Mouse (Mus musculus) mouse embryonic stem cell (cell line): ENCODE measurements around the gene Tmem14a.
"Not testable (repeated sequence)": the region's sequence is repeated elsewhere in the genome, so short reads cannot be mapped to it uniquely, and the experiment has no call there.

Experiments
- in situ Hi-C, 2 experiments: fragments of 300-500 bp; cut with MboI; formaldehyde crosslinking; loops; 1 replicate in 1 of 2; 3 replicates in 1 of 2; pipeline ENCODE4 v1.14.3; 2019 to 2020; ENCODE audit warnings: low sequenced_read_pairs in 2 of 2, low pct_unique_long_range_greater_than_20kb in 1 of 2, mixed read lengths in 1 of 2; ENCODE audit not compliant: unreplicated experiment in 1 of 2

Gene Tmem14a

DNA sequence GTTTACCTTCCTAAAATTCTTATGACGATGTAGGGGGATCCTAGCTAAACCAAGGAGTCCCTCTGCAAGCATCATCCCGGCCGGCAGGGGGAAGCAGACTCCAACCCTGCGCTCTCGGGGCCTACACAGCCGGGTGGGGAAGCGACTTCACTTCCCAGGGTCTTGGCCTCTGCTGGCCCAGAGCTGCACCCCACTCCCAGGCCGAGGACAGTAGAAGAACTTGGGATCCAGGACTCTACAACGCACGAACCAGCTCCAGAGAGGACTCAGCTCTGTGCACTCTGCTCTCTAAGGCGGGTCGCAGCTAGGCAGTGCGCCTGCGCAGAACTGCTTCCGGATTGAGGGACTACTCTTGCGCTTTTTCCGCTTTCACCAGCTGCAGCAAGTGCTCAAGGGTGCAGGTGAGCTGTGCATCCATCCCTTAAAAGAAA is at the start of gene Tmem14a:
TSS of gene Tmem14a (plus strand) at position 87 of the 431 bp plus-strand sequence.
- in situ Hi-C loops = loop anchor here in 1 of 2 experiments (5.0 kb wide), 1 partner anchor 44 kb away; no protein-coding TSS in a partner anchor

DNA sequence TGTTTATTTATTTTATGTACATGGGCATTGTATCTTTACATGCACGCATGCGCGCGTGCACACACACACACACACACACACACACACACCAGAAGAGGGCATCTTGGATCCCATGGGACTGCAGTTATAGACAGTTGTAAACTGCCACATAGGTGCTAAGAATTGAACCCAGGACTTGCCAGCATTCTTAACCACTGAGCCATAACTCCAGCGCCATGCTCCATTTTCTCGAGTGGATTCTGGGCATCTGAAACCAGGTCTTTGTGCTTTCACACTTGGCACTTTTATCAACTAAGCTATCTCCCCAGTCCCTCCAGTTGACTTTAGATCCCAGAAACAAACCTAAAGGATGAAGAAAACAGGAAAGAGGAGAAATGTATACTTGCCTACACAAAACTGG is 33.2 kb upstream of the Tmem14a start:
- in situ Hi-C loops = no loop called here

DNA sequence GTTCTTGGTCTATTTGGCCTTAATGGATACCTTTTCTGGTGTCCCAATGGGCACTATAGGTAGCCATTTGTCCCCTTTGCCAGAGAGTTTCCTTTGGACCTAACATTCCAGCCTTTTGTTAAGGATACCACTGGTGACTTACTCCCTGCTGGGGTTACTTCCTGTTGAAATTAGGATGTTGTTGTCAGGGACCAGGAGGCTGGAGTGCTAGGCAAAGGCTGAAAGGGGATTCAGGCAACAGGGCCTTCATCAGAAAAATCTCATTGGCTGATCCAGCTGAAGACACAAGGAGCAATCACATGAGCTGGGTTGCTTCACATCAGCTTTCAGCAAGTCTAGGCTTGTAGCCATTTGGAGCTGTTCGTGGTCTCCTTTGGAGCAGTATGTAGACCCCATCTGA is 12.1 kb upstream of the Tmem14a start:
- in situ Hi-C loops = no loop called here

DNA sequence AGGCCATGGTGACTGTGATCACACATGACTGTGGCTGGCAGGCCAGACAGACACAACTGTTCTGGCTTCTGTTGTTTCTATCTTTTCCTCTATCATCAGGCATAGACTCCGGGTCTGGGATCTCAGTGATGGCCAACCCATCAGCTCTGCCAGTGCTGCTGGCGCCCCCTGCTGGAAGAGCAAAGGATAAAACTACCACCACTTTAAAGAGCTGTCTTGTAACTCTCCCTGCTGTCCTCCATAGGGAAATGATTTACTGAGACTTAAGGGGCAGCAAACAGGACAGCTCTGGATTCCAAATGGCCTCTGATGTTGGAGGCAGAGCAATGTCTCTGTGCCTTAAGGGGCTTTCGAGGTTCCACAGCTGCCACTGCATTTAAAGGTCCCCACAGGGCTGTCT is 4.8 kb upstream of the Tmem14a start:
- in situ Hi-C loops = not testable (repeated sequence)

DNA sequence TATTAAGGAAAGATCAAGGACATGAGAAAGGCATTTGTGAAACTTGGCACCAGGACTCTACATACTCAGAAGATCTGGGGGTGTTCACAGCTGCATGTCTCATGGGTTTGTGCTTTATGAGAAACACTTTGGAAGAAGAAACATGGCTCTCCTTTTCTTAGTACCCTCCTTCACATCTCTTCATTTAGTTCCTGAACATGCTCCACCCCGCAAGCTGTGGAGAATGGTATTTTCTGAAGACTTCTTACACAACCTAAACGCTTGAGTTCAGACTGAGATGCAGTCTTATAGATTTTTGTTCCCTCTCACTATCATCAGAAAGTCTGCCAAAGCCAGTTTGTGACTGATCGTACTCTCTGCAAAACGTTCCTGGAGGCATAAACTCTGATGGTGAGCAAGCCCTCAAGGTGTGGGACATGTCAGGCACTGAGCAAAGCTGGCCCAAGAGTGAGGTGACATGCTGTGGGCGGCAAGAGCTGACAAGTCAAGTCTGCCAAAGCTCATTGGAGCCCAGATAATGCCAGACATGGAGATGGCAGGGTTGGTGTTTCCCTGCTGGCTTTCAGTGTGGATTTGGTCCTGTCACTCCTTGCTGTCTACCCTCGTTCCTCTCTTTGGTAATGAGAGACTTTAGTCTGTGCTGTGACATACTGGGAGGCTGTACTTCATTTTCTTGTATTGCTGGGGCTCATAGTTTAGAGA is 4.2 kb upstream of the Tmem14a start:
- in situ Hi-C loops = not testable (repeated sequence)

DNA sequence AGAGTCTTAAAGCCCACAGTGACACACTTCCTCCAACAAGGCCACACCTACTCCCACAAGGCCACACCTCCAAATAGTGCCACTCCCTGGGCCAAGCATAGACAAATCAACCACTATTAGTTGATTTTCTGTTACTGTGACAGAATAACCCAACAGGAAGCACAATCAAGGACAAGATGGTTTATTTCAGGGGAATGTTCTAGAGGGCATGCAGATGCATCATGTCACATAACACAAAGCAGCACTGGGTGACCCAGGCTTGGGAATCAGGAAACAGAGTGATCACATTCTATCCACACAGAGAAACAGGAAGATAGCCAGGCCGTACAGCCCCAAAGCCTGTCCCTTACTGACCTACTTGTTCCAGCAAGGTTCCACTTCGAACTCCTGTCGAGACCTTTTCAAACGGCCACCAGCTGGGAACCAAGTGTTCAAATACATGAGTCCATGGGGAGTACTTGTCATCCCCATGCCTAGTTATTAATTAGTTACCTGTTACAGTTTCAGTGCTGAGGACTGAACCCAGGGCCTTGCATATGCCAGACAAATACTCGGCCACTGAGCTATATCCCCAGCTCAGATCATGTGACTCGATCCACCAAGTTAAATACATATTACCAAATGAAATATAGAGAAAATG is 9.5 kb downstream of the Tmem14a start:
- in situ Hi-C loops = loop anchor here in 1 of 2 experiments (5.0 kb wide), 1 partner anchor 34 kb away; no protein-coding TSS in a partner anchor

DNA sequence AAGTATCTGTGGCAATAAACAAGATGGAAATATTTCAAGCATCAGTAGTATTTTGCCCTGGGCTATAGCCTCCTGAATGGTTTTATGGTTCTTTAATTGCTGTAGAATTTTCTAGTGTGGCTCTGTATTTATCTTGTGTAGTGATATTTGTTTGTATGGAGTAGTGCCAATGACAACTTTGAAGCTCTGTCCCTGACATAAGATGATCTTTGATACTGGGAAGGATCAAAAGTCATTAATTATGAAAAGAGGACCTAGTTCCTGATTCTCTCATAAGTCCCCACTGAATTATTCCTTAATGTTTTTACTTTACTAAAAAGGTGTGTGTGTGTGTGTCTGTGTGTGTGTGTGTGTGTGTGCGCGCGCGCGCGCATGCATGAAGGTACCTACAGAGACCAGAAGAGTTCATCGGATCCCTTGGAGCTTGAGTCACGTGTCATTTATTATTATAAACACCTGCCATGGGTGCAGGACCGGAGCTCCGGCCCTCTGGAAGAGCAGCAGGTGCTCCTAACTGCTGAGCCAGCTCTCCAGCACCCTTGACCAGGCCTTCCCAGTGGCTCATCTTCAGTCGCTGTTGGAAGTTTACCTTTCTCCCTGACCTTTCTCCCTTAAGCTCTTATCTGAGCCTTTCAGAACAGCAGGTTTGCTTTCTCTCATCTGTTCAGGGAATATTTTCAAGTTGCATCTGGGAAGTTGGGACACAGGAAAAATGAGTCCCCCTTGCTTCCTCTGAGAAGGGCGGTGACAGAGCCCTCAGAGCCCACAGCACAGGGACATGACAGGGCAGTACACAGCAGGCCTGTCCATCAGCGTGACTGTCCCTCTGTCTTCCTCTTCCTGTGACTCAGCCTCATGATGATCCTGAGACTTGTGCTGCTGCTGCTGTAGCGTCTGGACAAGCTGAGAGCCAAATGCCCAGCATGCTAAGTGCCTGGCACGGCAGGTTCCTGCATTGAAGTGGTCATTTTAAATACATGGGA is 10.7 kb downstream of the Tmem14a start:
- in situ Hi-C loops = loop anchor here in 1 of 2 experiments (5.0 kb wide), 1 partner anchor 33 kb away; no protein-coding TSS in a partner anchor

DNA sequence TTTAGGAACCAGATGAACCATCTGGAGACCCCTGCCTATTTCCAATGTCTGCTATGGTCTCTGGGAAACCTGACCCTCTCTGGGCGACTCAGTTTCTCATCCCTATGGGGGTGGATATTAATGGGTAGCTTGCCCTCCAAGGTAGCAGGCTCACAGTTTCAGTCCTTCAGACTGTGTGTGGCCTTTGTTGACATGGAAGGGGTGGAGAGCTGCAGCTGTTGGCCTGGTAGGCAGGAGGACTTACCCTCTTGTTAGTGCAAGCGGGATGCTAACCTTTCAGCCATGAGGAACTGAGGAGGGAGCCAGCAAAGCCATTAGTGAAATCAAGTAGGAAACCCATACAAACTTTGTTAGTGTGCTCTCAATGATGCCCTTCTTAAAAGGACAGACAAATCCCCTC is 12.0 kb downstream of the Tmem14a start:
- in situ Hi-C loops = no loop called here

DNA sequence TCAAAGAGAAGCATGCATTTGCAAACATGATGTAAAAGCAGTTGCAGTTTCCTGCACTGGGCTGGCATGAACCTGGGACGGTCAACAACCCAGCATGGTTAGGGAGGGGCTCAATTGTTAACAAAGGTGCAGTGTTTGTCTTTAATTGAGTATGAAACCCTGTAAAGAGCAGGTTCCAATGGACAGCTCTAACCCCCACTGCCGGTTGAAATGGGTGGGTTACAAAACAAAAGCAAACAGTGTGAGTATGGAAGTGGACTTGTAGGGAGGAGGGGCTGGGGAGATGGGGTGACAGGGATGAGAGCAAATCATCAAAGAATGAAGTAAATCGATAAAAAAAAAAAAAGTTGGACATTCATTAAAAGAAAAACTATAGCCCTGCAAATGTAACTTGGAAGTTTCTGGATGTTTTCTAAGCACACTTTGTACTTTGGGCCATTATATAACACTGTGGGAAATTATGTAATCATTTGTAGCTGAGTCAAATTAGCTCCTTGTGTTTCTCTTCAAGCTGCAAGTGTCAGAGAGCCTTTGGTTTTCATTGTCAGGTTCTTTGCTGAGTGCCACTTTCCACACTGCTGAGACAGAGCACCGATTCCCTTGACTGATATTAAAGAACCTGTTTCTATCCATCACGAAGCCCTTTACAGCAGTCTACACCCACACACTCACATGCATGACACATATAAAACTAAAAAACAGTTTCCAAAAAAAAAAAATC is 13.5 kb downstream of the Tmem14a start:
- in situ Hi-C loops = no loop called here

DNA sequence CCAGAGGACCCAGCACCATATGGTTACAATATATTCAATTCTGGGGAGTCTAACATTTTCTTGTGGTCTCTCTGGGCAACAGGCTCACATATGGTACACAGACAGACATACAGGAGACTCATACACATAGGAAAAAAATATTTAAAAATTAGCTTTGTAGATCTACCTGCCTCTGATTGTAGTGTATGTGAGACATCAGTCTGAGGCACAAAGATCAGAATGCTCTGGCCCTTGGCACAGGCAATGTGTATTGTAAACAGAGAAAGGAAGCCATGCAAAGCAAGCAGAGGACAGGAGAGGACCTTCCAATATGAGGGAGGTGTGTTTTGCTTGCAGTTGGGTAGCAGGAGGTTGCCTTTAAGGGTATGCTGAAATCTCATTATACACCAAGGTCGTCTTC is 14.1 kb downstream of the Tmem14a start:
- in situ Hi-C loops = no loop called here

DNA sequence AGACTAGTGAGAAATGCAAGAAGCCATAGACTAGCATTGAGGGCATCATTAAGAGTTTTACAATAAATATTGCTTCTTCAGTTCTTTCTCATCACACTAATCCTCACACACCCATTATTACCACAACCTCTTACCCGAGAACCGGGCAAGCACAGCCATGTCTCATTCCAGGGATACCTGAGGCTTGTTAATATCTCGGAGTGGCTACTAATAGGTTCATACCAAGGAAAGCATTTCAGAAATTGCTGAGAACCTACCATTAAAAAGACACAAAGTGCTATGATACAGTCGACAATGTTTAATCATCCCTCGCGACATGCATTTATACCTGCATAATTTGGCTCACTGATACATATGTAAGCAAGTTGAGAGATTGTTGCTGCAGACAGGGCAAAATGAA is 17.0 kb downstream of the Tmem14a start:
- in situ Hi-C loops = no loop called here

DNA sequence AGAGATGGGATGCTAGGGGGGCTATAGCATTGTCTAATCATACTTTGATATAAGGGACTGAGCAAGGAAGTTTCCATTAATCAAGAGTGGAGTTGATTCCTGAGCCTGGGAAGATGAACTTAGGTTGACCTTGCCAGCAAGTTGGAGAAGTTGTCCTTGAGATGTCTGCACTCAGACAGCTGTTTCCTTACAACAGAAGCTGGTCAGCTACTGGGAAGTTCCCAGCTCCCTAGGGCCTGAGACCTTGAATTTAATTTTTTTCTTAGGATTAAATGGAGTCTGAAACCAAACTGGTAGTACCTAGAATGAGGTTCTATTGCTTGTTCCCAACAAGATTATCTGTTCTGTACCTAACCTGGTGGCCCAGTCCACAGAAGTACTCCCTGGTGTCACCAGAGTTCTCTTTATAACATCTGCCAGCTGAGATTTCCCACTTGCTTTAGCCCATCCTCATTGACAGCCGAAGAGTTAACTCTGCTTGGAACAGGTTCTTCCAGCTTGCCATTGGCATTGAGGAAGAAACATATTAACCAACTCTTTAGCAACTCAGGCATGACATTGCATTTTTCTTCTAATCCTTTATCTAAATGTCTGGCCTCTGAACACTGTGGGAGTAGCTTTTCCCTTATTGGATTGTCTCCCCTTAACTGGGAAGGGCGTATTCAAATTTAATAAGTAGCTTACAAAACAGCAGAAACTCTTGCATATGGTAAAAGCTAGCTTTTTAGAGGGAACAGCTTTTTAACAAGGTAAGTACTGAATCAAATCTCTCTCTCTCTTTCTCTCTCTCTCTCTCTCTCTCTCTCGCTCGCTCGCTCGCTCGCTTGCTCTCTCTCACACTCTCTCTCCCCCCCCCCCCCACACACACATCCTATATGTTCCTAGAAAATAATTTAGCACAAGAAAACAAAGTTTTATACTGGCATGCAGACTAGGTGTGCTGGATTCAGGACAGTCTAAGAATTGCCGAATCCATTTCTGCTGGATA is 21.8 kb downstream of the Tmem14a start, which contains the start of gene Gsta3:
TSS of gene Gsta3 (plus strand) at position 679 of the 988 bp plus-strand sequence.
- in situ Hi-C loops = no loop called here

DNA sequence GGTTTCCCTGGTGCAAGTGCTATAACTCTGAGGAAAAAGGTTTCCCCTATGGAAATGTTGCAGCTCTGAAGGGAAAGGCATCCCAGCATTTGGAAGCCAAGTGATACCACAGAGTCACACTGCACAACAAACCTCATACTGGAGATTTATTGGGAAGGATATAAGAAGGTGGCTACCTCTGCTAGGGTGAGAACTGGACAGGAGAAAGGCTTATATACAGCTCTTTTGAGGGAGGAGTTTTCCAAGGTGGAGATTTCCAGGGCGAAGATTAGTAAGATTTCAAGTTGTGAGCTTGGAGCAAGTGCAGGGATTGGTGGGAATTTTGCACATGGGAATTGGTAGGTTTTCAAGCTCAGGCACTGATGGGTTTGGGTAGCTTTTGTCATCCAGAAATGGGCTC is 22.7 kb downstream of the Tmem14a start:
- in situ Hi-C loops = no loop called here

DNA sequence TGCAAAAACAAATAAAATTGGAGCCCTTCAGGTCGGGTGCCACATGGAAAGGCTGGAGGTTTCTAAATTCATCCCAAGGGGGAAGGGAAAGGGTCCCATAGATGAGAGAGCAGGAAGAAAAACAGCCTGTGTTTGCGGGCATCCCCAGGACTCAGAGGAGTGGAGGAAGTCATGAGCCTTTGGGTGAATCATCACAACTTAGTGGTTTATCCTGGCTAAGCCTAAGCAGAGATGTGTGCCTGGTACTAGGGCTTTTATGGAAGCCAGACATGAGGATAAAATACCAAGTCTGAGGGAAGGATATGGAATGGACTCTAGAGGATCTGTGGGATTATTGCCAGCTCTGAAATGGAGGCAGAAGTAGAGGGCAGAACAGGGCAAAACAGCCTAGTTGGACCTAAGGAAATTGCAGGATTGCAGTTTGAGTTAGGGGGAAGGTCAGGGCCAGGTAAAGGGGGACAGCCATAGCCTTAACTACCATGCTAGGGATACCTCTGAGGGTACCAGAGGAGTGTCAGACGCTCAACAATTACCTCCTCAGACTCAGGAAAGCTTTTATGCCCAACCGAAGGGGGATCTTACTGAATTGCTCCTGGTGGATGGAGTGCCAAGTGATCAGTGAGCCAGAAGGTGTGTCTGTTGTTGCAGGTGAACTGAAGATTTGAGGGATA is 26.1 kb downstream of the Tmem14a start:
- in situ Hi-C loops = no loop called here

DNA sequence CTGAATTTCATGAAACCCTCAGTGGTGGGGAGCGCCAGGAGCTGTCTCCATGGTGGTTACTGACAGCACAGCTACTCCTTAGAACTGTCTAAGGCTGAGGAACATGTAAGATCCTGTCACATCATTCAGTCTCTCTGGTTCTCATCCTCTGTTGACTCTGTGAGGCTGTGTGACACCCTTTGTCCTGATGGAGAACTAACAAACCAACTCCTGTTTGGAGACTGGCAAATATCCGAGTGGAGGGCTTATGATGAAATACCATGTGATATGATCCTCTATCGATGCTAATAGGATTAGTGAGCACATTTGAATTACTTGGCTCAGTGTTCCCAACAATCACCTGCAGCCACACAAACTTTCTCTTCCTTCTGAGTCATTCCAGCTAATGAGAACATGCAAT is 27.8 kb downstream of the Tmem14a start:
- in situ Hi-C loops = no loop called here

DNA sequence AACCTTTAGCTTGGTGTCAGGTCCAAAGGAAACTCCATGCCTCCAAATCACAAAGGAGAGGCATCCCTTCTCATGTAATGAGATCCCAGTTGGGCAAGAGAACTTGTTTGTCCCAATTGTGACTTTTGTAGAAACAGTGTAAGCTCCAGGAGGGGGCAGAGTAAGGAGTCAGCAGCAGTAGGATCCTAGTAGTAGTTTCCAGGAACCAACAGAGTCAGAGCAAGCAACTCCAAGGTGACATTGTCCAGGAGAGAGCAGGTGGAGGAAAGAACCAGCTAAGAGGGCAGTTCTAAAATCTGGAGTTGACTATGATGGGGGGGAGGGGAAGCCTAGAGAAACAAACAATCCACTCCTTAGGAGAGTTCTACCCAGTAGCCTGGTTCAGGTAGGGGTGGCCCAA is 29.5 kb downstream of the Tmem14a start:
- in situ Hi-C loops = no loop called here
